Mouse (Mus musculus) bone marrow macrophage, adult 2 months (primary cell): ENCODE results near the gene Rras2.

Experiments
- CTCF ChIP-seq: IDR thresholded peaks from 2 replicates; pipeline ENCODE4 v1.5.1; 2012; ENCODE audit warnings: low read depth, mild to moderate bottlenecking, low read length, moderate library complexity
- POLR2A ChIP-seq: IDR thresholded peaks from 2 replicates; pipeline ENCODE4 v1.6.1; 2012; ENCODE audit warnings: mild to moderate bottlenecking, low read depth, low read length, borderline replicate concordance

- TF ChIP-seq POLR2A (no peak), CTCF (no peak)
Observed at GRCm38 (mm10) chr7:114114284-114114683, 3.3 kb downstream of the Rras2 start.
